Mouse (Mus musculus): ENCODE measurements at regions not wholly inside any gene's neighbourhood (a gene's known extent, or its start where the extent isn't known, plus 50 kb on each side); places are given as distances from the start of the nearest gene placed in this dataset.
A peak's percentile ranks its signal among the peaks of the same experiment; 100 is the strongest.

DNA sequence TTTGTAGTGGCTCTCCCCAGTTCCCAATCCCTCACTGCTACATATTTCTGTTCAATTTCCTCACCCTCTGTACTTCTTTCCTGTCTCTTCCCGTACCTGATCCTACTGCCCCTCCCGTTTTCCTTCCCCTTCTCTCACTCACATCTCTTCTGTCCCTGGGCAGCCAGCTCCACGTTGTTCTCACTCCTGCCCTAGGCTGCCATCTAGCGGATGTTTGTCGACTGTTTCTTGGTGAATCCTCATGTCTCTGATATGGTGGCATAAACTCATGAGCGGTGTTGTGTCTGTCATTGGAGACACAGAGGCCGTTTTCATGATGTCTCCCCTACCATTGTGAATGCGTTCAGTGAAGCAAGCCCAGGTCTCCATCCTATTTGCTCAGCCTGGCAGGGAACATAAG is 97.9 kb downstream of the Ddx11 start:
- Histone ChIP-seq H3K9me3 (ENCODE audit: low read depth, low read length) (no peaks in the 10 kb centered on the region), H3K9ac (no peak overlapping the region), H3K4me3 (ENCODE audit: low read depth, low read length) (no peak overlapping the region), H3K4me2 (no peak overlapping the region), H3K27me3 (ENCODE audit: insufficient read depth, low read length) (no peaks in the 10 kb centered on the region), H3K36me3 (ENCODE audit: insufficient read depth) (no peaks in the 10 kb centered on the region), H3K27ac (ENCODE audit: low read depth) (no peak overlapping the region), H3K4me1 (ENCODE audit: insufficient read depth) (no peaks in the 10 kb centered on the region)
- TF ChIP-seq CTCF (IDR thresholded peaks at IDR 0.05; ENCODE audit: low read depth), result peak; percentile 90
- DNase-seq, result peak; percentile 92
- ATAC-seq (ENCODE audit: insufficient read depth), result peak; percentile 42; the same call in 1 of the 2 replicates
- WGBS, result 11% methylated on average over 8 of the region's 8 CpGs

- no peak for ATAC-seq (ENCODE audit: insufficient read depth)
- H3K27ac ChIP-seq (ENCODE audit: low read depth), result no peak overlapping the region
- no peak overlapping the region for H3K9ac ChIP-seq
- H3K4me1 ChIP-seq (ENCODE audit: insufficient read depth), result no peaks in the 10 kb centered on the region
- H3K36me3 ChIP-seq (ENCODE audit: insufficient read depth), result no peaks in the 10 kb centered on the region
- no peak overlapping the region for H3K4me3 ChIP-seq (ENCODE audit: low read depth, low read length)
- no peak for DNase-seq
- H3K9me3 ChIP-seq (ENCODE audit: low read depth, low read length), result no peaks in the 10 kb centered on the region
- TF ChIP-seq CTCF (IDR thresholded peaks at IDR 0.05; ENCODE audit: low read depth), result no peak
- no peak overlapping the region for H3K4me2 ChIP-seq
- WGBS, result 85% methylated on average over 13 of the region's 13 CpGs
- no peaks in the 10 kb centered on the region for H3K27me3 ChIP-seq (ENCODE audit: insufficient read depth, low read length)
Measured at GRCm38 (mm10) chr17:66223711-66224110, 100.4 kb downstream of the Ddx11 start.

- Histone ChIP-seq H3K9ac (no peak overlapping the region), H3K9me3 (ENCODE audit: low read depth, low read length) (no peaks in the 10 kb centered on the region), H3K4me2 (no peak overlapping the region), H3K4me1 (ENCODE audit: insufficient read depth) (no peaks in the 10 kb centered on the region), H3K4me3 (ENCODE audit: low read depth, low read length) (no peak overlapping the region), H3K36me3 (ENCODE audit: insufficient read depth) (no peaks in the 10 kb centered on the region), H3K27me3 (ENCODE audit: insufficient read depth, low read length) (no peaks in the 10 kb centered on the region), H3K27ac (ENCODE audit: low read depth) (no peak overlapping the region)
- DNase-seq (peak; percentile 32), ATAC-seq (ENCODE audit: insufficient read depth) (peak; percentile 22; the same call in 1 of the 2 replicates)
- 49% methylated on average over 7 of the region's 7 CpGs for WGBS
- TF ChIP-seq CTCF (IDR thresholded peaks at IDR 0.05; ENCODE audit: low read depth), result no peak
Measured at GRCm38 (mm10) chr17:66224241-66224640, 100.9 kb downstream of the Ddx11 start.

- TF ChIP-seq CTCF (IDR thresholded peaks at IDR 0.05; ENCODE audit: low read depth), result no peak
- H3K27me3 ChIP-seq (ENCODE audit: insufficient read depth, low read length), result no peaks in the 10 kb centered on the region
- DNase-seq (no peak), ATAC-seq (ENCODE audit: insufficient read depth) (no peak)
- H3K4me1 ChIP-seq (ENCODE audit: insufficient read depth), result no peaks in the 10 kb centered on the region
- no peaks in the 10 kb centered on the region for H3K9me3 ChIP-seq (ENCODE audit: low read depth, low read length)
- H3K4me3 ChIP-seq (ENCODE audit: low read depth, low read length), result no peak overlapping the region
- H3K9ac ChIP-seq, result no peak overlapping the region
- 82% methylated on average over 8 of the region's 8 CpGs for WGBS
- H3K27ac ChIP-seq (ENCODE audit: low read depth), result no peak overlapping the region
- no peak overlapping the region for H3K4me2 ChIP-seq
- no peaks in the 10 kb centered on the region for H3K36me3 ChIP-seq (ENCODE audit: insufficient read depth)
Measured at GRCm38 (mm10) chr17:66232391-66232790, 109.1 kb downstream of the Ddx11 start.

GRCm38 (mm10) chr17:66232891-66233421 is 109.6 kb downstream of the Ddx11 start:
- WGBS, result 45% methylated on average over 18 of the region's 18 CpGs
- no peak overlapping the region for H3K9ac ChIP-seq
- no peaks in the 10 kb centered on the region for H3K9me3 ChIP-seq (ENCODE audit: low read depth, low read length)
- no peak overlapping the region for H3K27ac ChIP-seq (ENCODE audit: low read depth)
- H3K4me3 ChIP-seq (ENCODE audit: low read depth, low read length), result no peak overlapping the region
- no peaks in the 10 kb centered on the region for H3K36me3 ChIP-seq (ENCODE audit: insufficient read depth)
- no peaks in the 10 kb centered on the region for H3K4me1 ChIP-seq (ENCODE audit: insufficient read depth)
- DNase-seq (no peak), ATAC-seq (ENCODE audit: insufficient read depth) (no peak)
- H3K4me2 ChIP-seq, result peak overlapping the region; percentile 19; the same call in 1 of the 2 replicates
- H3K27me3 ChIP-seq (ENCODE audit: insufficient read depth, low read length), result no peaks in the 10 kb centered on the region
- TF ChIP-seq CTCF (IDR thresholded peaks at IDR 0.05; ENCODE audit: low read depth), result no peak

GRCm38 (mm10) chr17:66233451-66233951 is 110.2 kb downstream of the Ddx11 start:
- Histone ChIP-seq H3K27ac (ENCODE audit: low read depth) (no peak overlapping the region), H3K9ac (no peak overlapping the region), H3K27me3 (ENCODE audit: insufficient read depth, low read length) (no peaks in the 10 kb centered on the region), H3K4me2 (peak overlapping the region; percentile 19; the same call in 1 of the 2 replicates), H3K4me1 (ENCODE audit: insufficient read depth) (no peaks in the 10 kb centered on the region), H3K9me3 (ENCODE audit: low read depth, low read length) (no peaks in the 10 kb centered on the region), H3K4me3 (ENCODE audit: low read depth, low read length) (no peak overlapping the region), H3K36me3 (ENCODE audit: insufficient read depth) (no peaks in the 10 kb centered on the region)
- ATAC-seq (ENCODE audit: insufficient read depth), result no peak
- DNase-seq, result peak; percentile 23
- 35% methylated on average over 12 of the region's 12 CpGs for WGBS
- peak; percentile 22; the same call in 1 of the 2 replicates for TF ChIP-seq CTCF (IDR thresholded peaks at IDR 0.05; ENCODE audit: low read depth)

GRCm38 (mm10) chr17:66234432-66234831 is 111.1 kb downstream of the Ddx11 start:
- H3K4me1 ChIP-seq (ENCODE audit: insufficient read depth), result no peaks in the 10 kb centered on the region
- DNase-seq (no peak), ATAC-seq (ENCODE audit: insufficient read depth) (no peak)
- no peak overlapping the region for H3K4me3 ChIP-seq (ENCODE audit: low read depth, low read length)
- H3K9ac ChIP-seq, result no peak overlapping the region
- no peak for TF ChIP-seq CTCF (IDR thresholded peaks at IDR 0.05; ENCODE audit: low read depth)
- no peaks in the 10 kb centered on the region for H3K9me3 ChIP-seq (ENCODE audit: low read depth, low read length)
- no peaks in the 10 kb centered on the region for H3K36me3 ChIP-seq (ENCODE audit: insufficient read depth)
- no peak overlapping the region for H3K4me2 ChIP-seq
- 72% methylated on average over 19 of the region's 19 CpGs for WGBS
- no peak overlapping the region for H3K27ac ChIP-seq (ENCODE audit: low read depth)
- H3K27me3 ChIP-seq (ENCODE audit: insufficient read depth, low read length), result no peaks in the 10 kb centered on the region
